Mouse (Mus musculus): ENCODE data around the gene Sept11. TPM values are rescaled to one million over a fixed set of nuclear protein-coding genes. Genes with fewer than 3 reads are reported as not detected.

Sept11 gene
- polyA plus RNA-seq, 1 experiment from 2014 or later = 175 TPM

DNA sequence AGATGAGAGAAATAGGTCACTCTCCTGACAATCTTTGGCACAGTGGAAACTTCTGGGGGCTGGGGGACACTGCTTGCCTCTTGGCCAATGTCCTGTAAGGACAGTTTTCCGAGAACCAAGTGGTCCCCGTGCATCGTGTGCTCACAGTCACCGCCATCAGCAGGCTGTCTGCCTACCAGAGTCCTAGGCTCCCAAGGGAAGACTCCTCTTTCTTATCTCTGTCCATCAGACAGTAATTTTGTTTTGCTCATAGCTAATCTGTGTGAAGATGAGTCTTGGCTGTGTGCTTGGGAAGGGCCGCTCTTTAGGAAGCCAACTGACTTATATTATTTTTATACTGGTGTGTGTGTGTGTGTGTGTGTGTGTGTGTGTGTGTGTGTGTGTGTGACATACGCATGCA is 52.3 kb downstream of the Sept11 start:
- H3K36me3 ChIP-seq (ENCODE audit: control insufficient read depth, insufficient read depth) = peaks cover 5% of the 10 kb centered on the region; the same call in 1 of the 2 replicates
- ATAC-seq = no peak
- H3K4me3 ChIP-seq (replicated peaks; ENCODE audit: low read length) = no peak overlapping the region
- peaks cover 21% of the 10 kb centered on the region for H3K4me1 ChIP-seq (replicated peaks; ENCODE audit: control insufficient read depth, insufficient read depth, low read length)
- H3K9me3 ChIP-seq (ENCODE audit: control insufficient read depth, low read length) = no peaks in the 10 kb centered on the region
- no peak overlapping the region for H3K27ac ChIP-seq (ENCODE audit: low read length)
- no peak overlapping the region for H3K9ac ChIP-seq (replicated peaks; ENCODE audit: low read depth, low read length)
- 67% methylated on average over 6 of the region's 6 CpGs for WGBS
- no peaks in the 10 kb centered on the region for H3K27me3 ChIP-seq (replicated peaks; ENCODE audit: control insufficient read depth, insufficient read depth, low read length)
- H3K4me2 ChIP-seq (ENCODE audit: low read length) = no peak overlapping the region

DNA sequence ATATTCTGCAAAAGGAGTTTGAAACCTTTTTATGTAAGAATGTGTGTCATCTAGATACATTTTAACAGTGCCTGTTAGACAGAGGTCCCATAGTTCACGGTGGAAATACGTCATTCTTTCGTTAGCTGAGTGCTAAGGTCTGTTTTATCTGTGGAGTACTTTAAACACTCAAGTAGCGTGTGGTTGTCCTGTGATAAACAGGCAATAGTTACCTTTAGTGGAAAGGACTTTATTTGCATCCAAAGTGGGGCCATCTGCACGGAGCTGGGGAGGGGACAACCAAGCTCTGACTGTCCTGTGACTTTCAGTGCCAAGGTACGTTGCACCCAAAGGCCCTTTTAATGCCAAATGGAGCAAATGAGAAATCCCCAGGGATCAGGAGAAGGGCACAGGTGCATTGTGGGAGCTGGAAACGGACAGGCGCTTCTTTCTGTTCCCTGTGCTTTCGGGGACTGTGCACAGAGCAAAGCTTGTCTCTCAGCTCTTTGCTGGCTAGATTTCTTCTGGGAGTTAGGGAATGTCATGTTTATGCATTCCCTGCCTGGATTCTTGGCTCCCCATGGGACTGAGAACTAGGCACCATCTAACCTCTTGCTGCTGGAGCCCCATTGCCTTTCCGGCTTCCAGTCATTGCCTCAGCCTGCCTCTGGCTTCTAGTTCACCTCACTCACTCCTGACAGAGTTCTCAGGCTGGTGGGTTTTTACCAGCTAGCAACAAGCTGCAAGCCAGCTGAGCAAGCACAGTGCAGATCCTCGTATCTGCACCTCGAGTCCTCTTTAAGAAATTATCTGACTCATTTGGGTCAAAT is 56.9 kb downstream of the Sept11 start:
- no peak overlapping the region for H3K4me3 ChIP-seq (replicated peaks; ENCODE audit: low read length)
- H3K27ac ChIP-seq (ENCODE audit: low read length) = no peak overlapping the region
- WGBS = 80% methylated on average over 12 of the region's 12 CpGs
- no peaks in the 10 kb centered on the region; the same call in 1 of the 2 replicates for H3K36me3 ChIP-seq (ENCODE audit: control insufficient read depth, insufficient read depth)
- ATAC-seq = no peak
- H3K9ac ChIP-seq (replicated peaks; ENCODE audit: low read depth, low read length) = no peak overlapping the region
- peaks cover 4% of the 10 kb centered on the region; the same call in 1 of the 2 replicates for H3K4me1 ChIP-seq (replicated peaks; ENCODE audit: control insufficient read depth, insufficient read depth, low read length)
- H3K9me3 ChIP-seq (ENCODE audit: control insufficient read depth, low read length) = no peaks in the 10 kb centered on the region
- no peaks in the 10 kb centered on the region for H3K27me3 ChIP-seq (replicated peaks; ENCODE audit: control insufficient read depth, insufficient read depth, low read length)
- no peak overlapping the region for H3K4me2 ChIP-seq (ENCODE audit: low read length)

DNA sequence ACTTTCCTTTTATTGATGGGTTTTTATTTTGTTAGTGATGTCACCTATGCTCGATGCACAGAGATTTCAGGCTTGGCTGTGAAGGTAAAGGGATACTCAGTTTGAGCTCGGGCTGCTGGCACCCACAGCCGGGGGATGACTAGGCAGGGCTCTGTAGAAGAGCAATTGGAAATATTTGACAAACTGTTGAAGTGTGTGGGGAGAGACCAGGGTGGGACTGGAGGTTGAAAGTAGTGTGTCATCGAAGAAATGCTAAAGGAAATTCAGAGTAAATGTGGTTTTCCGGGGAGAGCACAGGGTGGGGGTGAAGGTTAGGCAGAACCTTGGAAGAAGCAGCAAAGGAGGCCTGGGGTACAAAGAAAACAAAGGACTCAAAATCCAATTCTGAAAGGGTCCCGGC is 58.7 kb downstream of the Sept11 start:
- no peaks in the 10 kb centered on the region; the same call in 1 of the 2 replicates for H3K4me1 ChIP-seq (replicated peaks; ENCODE audit: control insufficient read depth, insufficient read depth, low read length)
- 60% methylated on average over 6 of the region's 6 CpGs for WGBS
- no peak overlapping the region for H3K9ac ChIP-seq (replicated peaks; ENCODE audit: low read depth, low read length)
- no peak overlapping the region for H3K27ac ChIP-seq (ENCODE audit: low read length)
- no peak for ATAC-seq
- H3K9me3 ChIP-seq (ENCODE audit: control insufficient read depth, low read length) = no peaks in the 10 kb centered on the region
- no peaks in the 10 kb centered on the region for H3K27me3 ChIP-seq (replicated peaks; ENCODE audit: control insufficient read depth, insufficient read depth, low read length)
- H3K36me3 ChIP-seq (ENCODE audit: control insufficient read depth, insufficient read depth) = peaks cover 2% of the 10 kb centered on the region; the same call in 1 of the 2 replicates
- no peak overlapping the region for H3K4me2 ChIP-seq (ENCODE audit: low read length)
- no peak overlapping the region for H3K4me3 ChIP-seq (replicated peaks; ENCODE audit: low read length)

DNA sequence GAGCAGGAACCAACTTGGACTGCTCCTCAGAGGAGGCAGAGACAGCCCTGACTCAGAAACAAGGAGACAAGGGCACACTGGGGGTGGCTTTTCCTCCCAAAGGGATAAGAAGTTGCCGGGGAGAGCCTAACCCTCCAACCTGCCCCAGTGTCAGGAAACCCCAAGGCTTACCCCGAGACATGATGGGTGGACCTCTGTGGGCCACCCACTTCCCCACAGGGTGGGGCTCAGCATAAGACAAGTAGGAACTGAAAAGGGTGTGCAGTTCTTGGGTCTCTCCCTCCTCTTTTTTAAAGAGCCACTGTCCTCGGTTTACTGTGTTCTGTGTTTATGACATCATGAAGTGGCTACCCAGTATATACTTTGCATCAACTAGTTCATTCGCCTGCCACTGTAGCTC is 59.2 kb downstream of the Sept11 start:
- Histone ChIP-seq H3K27ac (ENCODE audit: low read length) (no peak overlapping the region), H3K9me3 (ENCODE audit: control insufficient read depth, low read length) (no peaks in the 10 kb centered on the region), H3K4me3 (replicated peaks; ENCODE audit: low read length) (no peak overlapping the region), H3K27me3 (replicated peaks; ENCODE audit: control insufficient read depth, insufficient read depth, low read length) (no peaks in the 10 kb centered on the region), H3K36me3 (ENCODE audit: control insufficient read depth, insufficient read depth) (peaks cover 2% of the 10 kb centered on the region; the same call in 1 of the 2 replicates), H3K9ac (replicated peaks; ENCODE audit: low read depth, low read length) (no peak overlapping the region), H3K4me2 (ENCODE audit: low read length) (no peak overlapping the region), H3K4me1 (replicated peaks; ENCODE audit: control insufficient read depth, insufficient read depth, low read length) (no peaks in the 10 kb centered on the region; the same call in 1 of the 2 replicates)
- WGBS = 81% methylated on average over 4 of the region's 4 CpGs
- no peak for ATAC-seq

DNA sequence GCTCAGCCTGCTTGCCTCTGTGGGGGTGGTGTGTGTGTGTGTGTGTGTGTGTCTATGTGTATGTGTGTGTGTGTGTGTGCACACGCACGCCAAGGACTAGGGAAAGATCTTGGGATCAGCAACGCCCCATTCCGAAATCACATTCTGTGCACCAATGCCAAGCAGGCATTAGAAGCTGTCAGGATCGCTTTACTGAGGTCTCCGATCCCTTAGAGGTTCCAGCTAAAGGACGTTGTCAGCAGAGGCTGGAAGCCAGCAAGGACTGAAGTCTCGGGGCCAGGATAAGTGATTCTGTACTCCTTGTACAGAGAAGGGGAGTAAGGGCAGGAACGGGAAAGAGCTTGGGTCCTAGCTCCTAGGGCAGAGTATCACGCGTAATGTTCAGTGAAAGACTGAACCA is 61.2 kb downstream of the Sept11 start:
- Histone ChIP-seq H3K4me3 (replicated peaks; ENCODE audit: low read length) (no peak overlapping the region), H3K27me3 (replicated peaks; ENCODE audit: control insufficient read depth, insufficient read depth, low read length) (no peaks in the 10 kb centered on the region), H3K9me3 (ENCODE audit: control insufficient read depth, low read length) (no peaks in the 10 kb centered on the region), H3K4me2 (ENCODE audit: low read length) (no peak overlapping the region), H3K36me3 (ENCODE audit: control insufficient read depth, insufficient read depth) (peaks cover 2% of the 10 kb centered on the region; the same call in 1 of the 2 replicates), H3K9ac (replicated peaks; ENCODE audit: low read depth, low read length) (no peak overlapping the region), H3K4me1 (replicated peaks; ENCODE audit: control insufficient read depth, insufficient read depth, low read length) (no peaks in the 10 kb centered on the region; the same call in 1 of the 2 replicates), H3K27ac (ENCODE audit: low read length) (no peak overlapping the region)
- WGBS = 93% methylated on average over 11 of the region's 11 CpGs
- no peak for ATAC-seq

DNA sequence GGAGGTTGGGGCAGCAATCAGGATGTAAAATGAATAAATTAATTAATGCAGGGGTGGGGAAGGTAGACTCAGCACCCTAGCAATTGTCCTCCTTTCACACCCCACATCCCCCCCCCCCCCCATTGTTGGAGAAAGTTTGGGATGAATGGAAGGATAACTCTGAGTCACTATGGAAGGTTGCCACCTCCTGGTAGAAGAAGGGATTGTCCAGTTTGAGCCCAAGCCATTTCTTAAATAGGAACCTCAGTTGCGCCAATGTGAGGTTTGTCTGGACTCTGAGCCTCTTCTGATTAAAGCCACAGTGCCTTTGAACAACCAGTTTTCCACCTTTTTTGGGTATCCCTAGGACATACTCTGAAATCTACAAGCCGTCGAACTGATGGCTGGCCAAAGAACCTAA is 70.3 kb downstream of the Sept11 start:
- Histone ChIP-seq H3K4me3 (replicated peaks; ENCODE audit: low read length) (no peak overlapping the region), H3K9ac (replicated peaks; ENCODE audit: low read depth, low read length) (no peak overlapping the region), H3K36me3 (ENCODE audit: control insufficient read depth, insufficient read depth) (peaks cover 26% of the 10 kb centered on the region), H3K27ac (ENCODE audit: low read length) (no peak overlapping the region), H3K4me2 (ENCODE audit: low read length) (no peak overlapping the region), H3K27me3 (replicated peaks; ENCODE audit: control insufficient read depth, insufficient read depth, low read length) (no peaks in the 10 kb centered on the region), H3K4me1 (replicated peaks; ENCODE audit: control insufficient read depth, insufficient read depth, low read length) (no peaks in the 10 kb centered on the region), H3K9me3 (ENCODE audit: control insufficient read depth, low read length) (no peaks in the 10 kb centered on the region)
- 78% methylated on average over 3 of the region's 3 CpGs for WGBS
- ATAC-seq = no peak

DNA sequence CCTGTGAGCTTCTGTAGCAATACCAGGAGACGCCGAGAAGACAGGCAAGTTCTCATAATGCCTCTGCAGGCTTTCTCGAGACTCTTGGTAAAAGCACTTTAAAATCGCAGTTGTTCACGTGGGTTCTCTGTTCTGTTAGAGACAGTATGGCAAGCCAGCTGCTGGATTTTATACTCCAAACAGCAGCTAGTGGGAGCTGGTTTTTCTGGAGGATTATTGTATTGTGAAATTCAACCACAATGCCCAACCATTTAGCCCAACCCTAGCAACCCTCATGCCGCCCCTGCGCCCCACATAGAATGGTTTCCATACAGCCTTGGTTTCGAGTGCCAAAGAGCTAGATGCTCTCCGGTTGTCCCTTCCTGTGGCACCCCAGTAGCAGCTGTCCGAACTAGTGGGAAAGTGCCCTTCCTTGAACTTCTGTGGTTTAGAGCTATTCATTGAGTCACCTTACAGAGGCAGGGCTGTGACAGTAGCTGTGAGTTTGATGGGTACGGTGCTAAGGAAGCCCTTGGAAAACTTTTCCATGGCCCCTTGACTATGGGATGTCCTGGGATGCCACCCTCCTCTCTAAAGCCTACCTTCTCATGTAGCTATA is 74.8 kb downstream of the Sept11 start:
- ATAC-seq = no peak
- Histone ChIP-seq H3K27me3 (replicated peaks; ENCODE audit: control insufficient read depth, insufficient read depth, low read length) (no peaks in the 10 kb centered on the region), H3K4me2 (ENCODE audit: low read length) (no peak overlapping the region), H3K4me3 (replicated peaks; ENCODE audit: low read length) (no peak overlapping the region), H3K9ac (replicated peaks; ENCODE audit: low read depth, low read length) (no peak overlapping the region), H3K36me3 (ENCODE audit: control insufficient read depth, insufficient read depth) (peaks cover 31% of the 10 kb centered on the region), H3K27ac (ENCODE audit: low read length) (no peak overlapping the region), H3K9me3 (ENCODE audit: control insufficient read depth, low read length) (no peaks in the 10 kb centered on the region), H3K4me1 (replicated peaks; ENCODE audit: control insufficient read depth, insufficient read depth, low read length) (no peaks in the 10 kb centered on the region)
- 91% methylated on average over 11 of the region's 11 CpGs for WGBS

DNA sequence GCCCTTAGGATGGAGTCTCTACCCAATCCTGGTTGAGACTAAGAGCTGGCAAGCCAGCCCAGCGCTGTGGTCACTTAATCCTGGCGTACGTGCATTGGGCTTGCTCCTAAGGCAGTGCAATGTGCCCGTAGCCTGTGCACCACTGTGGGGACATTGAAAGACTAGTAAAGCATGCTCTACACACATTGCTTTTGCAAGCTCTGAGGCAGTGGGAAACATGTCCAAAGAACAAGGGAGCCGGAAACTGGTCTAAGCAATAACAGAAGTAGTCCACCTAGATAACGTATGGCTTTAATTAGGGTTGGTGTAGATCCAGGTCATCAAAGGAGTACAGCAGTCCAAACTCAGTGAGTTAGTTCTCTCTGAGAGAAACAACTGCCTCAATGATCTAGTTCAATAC is 75.4 kb downstream of the Sept11 start:
- Histone ChIP-seq H3K36me3 (ENCODE audit: control insufficient read depth, insufficient read depth) (peaks cover 31% of the 10 kb centered on the region), H3K27me3 (replicated peaks; ENCODE audit: control insufficient read depth, insufficient read depth, low read length) (no peaks in the 10 kb centered on the region), H3K27ac (ENCODE audit: low read length) (no peak overlapping the region), H3K4me2 (ENCODE audit: low read length) (no peak overlapping the region), H3K4me1 (replicated peaks; ENCODE audit: control insufficient read depth, insufficient read depth, low read length) (no peaks in the 10 kb centered on the region), H3K9ac (replicated peaks; ENCODE audit: low read depth, low read length) (no peak overlapping the region), H3K4me3 (replicated peaks; ENCODE audit: low read length) (no peak overlapping the region), H3K9me3 (ENCODE audit: control insufficient read depth, low read length) (no peaks in the 10 kb centered on the region)
- no peak for ATAC-seq
- WGBS = 85% methylated on average over 6 of the region's 6 CpGs

DNA sequence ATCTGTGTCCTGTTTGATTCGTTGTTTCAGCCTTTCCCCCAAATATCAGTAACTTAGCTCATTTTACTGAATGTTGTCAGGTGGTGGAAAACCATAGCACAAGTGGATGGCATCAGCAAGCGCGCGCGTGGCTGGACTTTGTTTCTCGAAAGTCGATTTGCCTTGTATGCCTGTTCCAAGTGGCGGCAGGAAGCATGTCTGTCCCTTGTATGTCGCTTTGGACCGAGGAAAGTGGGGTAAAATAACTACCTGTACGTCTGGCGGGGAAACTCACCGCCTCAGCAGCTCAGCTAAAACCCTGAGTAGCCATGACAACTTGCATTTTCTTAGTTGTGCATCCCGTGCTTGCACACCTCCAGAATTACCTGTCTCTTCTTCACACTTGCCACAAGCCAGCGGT is 78.2 kb downstream of the Sept11 start:
- Histone ChIP-seq H3K36me3 (ENCODE audit: control insufficient read depth, insufficient read depth) (peaks cover 23% of the 10 kb centered on the region), H3K4me2 (ENCODE audit: low read length) (no peak overlapping the region), H3K9ac (replicated peaks; ENCODE audit: low read depth, low read length) (no peak overlapping the region), H3K27me3 (replicated peaks; ENCODE audit: control insufficient read depth, insufficient read depth, low read length) (no peaks in the 10 kb centered on the region), H3K27ac (ENCODE audit: low read length) (no peak overlapping the region), H3K4me3 (replicated peaks; ENCODE audit: low read length) (no peak overlapping the region), H3K9me3 (ENCODE audit: control insufficient read depth, low read length) (no peaks in the 10 kb centered on the region), H3K4me1 (replicated peaks; ENCODE audit: control insufficient read depth, insufficient read depth, low read length) (no peaks in the 10 kb centered on the region)
- ATAC-seq = no peak
- 95% methylated on average over 15 of the region's 15 CpGs for WGBS

Data from forebrain, embryonic 16.5 days (tissue).